Mouse (Mus musculus) liver, adult 2 months (tissue): ENCODE results near the gene Aars. TPM values are rescaled to one million over a fixed set of nuclear protein-coding genes. Genes with fewer than 3 reads are reported as not detected.
"Not testable (repeated sequence)": the region's sequence is repeated elsewhere in the genome, so short reads cannot be mapped to it uniquely, and the experiment has no call there.

ENCODE experiments used
- DNase-seq: peaks from one replicate; pipeline ENCODE4 v3.0.0-alpha.2; 2011; ENCODE audit warnings: low read depth, low spot score; ENCODE audit errors: extremely low read depth
- H3K27ac ChIP-seq: fragments of 200-500 bp; replicated peaks from 2 replicates; pipeline ENCODE4 v1.5.1; 2012; ENCODE audit warnings: low read depth, mild to moderate bottlenecking, control low read depth, inconsistent platforms, low read length; ENCODE audit not compliant: insufficient read depth
- H3K27me3 ChIP-seq: fragments of 200-500 bp; 2 replicates; pipeline ENCODE4 v1.6.1; 2012; ENCODE audit warnings: mild to moderate bottlenecking, moderate library complexity, low read length, inconsistent platforms; ENCODE audit not compliant: control insufficient read depth, insufficient read depth
- H3K36me3 ChIP-seq: fragments of 200-500 bp; 2 replicates; pipeline ENCODE4 v1.6.1; 2012; ENCODE audit warnings: low read length, inconsistent platforms; ENCODE audit not compliant: control insufficient read depth, insufficient read depth
- H3K4me1 ChIP-seq: fragments of 200-500 bp; 2 replicates; pipeline ENCODE4 v1.6.1; 2011; ENCODE audit warnings: low read length; ENCODE audit not compliant: control insufficient read depth, insufficient read depth
- H3K4me3 ChIP-seq: fragments of 200-500 bp; 2 replicates; pipeline ENCODE4 v1.5.1; 2011; ENCODE audit warnings: low read depth, mild to moderate bottlenecking, control low read depth, low read length, moderate library complexity; ENCODE audit not compliant: insufficient read depth
- H3K79me2 ChIP-seq: fragments of 200-500 bp; 2 replicates; pipeline ENCODE4 v1.6.1; 2012; ENCODE audit warnings: inconsistent platforms, mild to moderate bottlenecking, low read length, moderate library complexity; ENCODE audit not compliant: control insufficient read depth, insufficient read depth
- H3K9ac ChIP-seq: fragments of 200-500 bp; 2 replicates; pipeline ENCODE4 v1.6.1; 2012; ENCODE audit warnings: low read depth, mild to moderate bottlenecking, control low read depth, inconsistent platforms, low read length
- CTCF ChIP-seq: fragments of 200-500 bp; IDR thresholded peaks from 2 replicates; pipeline ENCODE4 v1.5.1; 2011; ENCODE audit warnings: low read depth, low read length, control low read depth
- POLR2A ChIP-seq: fragments of 200-500 bp; IDR thresholded peaks from 2 replicates; pipeline ENCODE4 v1.6.1; 2011; ENCODE audit warnings: low read length, control low read depth; ENCODE audit not compliant: insufficient read depth; ENCODE audit errors: extremely low read depth
- WGBS: fragments of 180-500 bp; shearing (Covaris S2); methylation state at CpG from one replicate; pipeline ENCODE4 v1.1.7; 2018; 5-methylcytosine and 5-hydroxymethylcytosine counted together
- polyA plus RNA-seq: library from polyadenylated mRNA; depleted of rRNA; stranded (reverse); fragments of >200 nt; gene quantifications from 2 replicates; pipeline ENCODE4 v1.2.3, GENCODE M21; 2012
- total RNA-seq: library from RNA; depleted of rRNA; stranded (reverse); fragments of >200 nt; gene quantifications from 2 replicates; pipeline ENCODE4 v1.2.3, GENCODE M21; 2014

Gene Aars
- total and polyA plus RNA-seq, 2 experiments: 56.9 to 60.5 TPM

- Histone ChIP-seq H3K27me3 (no peaks in the 10 kb centered on the region), H3K4me1 (peaks cover 5% of the 10 kb centered on the region), H3K27ac (no peak overlapping the region), H3K79me2 (no peaks in the 10 kb centered on the region), H3K36me3 (peaks cover 15% of the 10 kb centered on the region; the same call in 1 of the 2 replicates), H3K4me3 (no peak overlapping the region), H3K9ac (no peak overlapping the region)
- no peak for DNase-seq
- 91% methylated on average over 2 of the region's 2 CpGs for WGBS
- TF ChIP-seq CTCF (no peak), POLR2A (no peak)
Observed at GRCm38 (mm10) chr8:111058946-111059572, 26.1 kb downstream of the Aars start.

- no peaks in the 10 kb centered on the region for H3K79me2 ChIP-seq
- no peak for DNase-seq
- TF ChIP-seq POLR2A: no peak
- TF ChIP-seq CTCF: no peak
- 8% methylated on average over 14 of the region's 14 CpGs for WGBS
- peak overlapping the region; percentile 40; the same call in 1 of the 2 replicates for H3K4me3 ChIP-seq
- H3K4me1 ChIP-seq: peaks cover 5% of the 10 kb centered on the region
- H3K9ac ChIP-seq: no peak overlapping the region
- H3K36me3 ChIP-seq: no peaks in the 10 kb centered on the region
- no peaks in the 10 kb centered on the region for H3K27me3 ChIP-seq
- no peak overlapping the region for H3K27ac ChIP-seq
Observed at GRCm38 (mm10) chr8:111061688-111062071, 28.7 kb downstream of the Aars start.

DNA sequence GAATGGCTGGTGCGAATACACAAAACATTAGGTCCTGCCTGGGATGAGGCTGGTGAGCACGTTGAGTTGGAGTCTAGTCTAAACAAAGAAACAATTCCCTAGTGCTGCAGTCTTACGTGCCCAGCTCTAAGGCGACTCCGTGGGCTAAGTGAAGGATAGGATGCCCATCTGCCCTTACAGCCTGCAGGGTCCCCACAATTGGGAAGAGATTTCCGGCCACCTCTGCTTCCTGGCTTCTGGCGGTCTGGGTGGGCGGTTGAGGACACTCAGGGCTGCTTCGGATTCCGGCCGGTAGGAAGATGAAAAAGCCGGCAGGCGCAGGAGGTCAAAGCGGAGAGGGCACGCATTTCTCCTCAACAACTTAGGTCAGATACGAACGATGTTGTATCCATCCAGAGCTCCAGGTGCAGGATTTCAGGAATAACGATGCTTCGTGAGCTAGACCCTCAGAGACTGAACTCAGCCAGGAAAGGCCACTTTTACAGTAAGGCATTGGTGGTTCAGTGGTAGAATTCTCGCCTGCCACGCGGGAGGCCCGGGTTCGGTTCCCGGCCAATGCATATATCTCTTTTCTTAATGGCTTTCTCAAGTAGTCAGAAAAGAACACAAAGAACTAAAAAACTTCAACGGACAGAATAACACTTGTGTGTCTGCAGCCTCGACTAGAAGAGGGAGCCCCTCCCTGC lies 29.3 kb downstream of the Aars start:
- H3K79me2 ChIP-seq: no peaks in the 10 kb centered on the region
- peaks cover 3% of the 10 kb centered on the region; the same call in 1 of the 2 replicates for H3K4me1 ChIP-seq
- DNase-seq: peak; percentile 46

DNA sequence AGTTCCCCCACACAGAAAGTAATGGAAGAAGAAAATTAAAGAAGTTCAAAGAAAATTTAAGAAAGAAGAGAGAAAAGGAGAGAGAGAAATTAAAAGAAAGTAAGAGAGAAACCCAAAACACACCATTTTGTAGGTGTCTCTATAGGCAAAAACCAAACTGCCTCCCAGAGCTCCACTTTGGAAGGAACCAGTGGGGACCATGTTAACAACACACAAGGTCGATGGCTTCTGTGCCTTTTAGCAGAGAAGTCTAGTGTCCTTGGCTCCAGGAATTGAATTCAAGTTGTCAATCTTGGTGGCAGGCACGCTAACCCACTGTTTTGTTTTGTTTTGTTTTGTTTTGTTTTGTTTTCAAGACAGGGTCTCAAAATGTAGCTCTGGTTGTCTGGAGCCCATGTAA lies 29.9 kb downstream of the Aars start:
- WGBS: 66% methylated on average over 2 of the region's 2 CpGs

More for the DNA sequence above, 29.3 kb downstream of the Aars start:
- WGBS: 6% methylated on average over 27 of the region's 27 CpGs
- no peaks in the 10 kb centered on the region for H3K27me3 ChIP-seq
- TF ChIP-seq CTCF (no peak), POLR2A (no peak)
- no peak overlapping the region for H3K27ac ChIP-seq
- H3K36me3 ChIP-seq: no peaks in the 10 kb centered on the region
- no peak overlapping the region for H3K9ac ChIP-seq
- peak overlapping the region; percentile 40 for H3K4me3 ChIP-seq

GRCm38 (mm10) chr8:111066308-111066707 lies 33.4 kb downstream of the Aars start:
- TF ChIP-seq CTCF: no peak
- no peak for TF ChIP-seq POLR2A
- Histone ChIP-seq H3K27ac (no peak overlapping the region), H3K9ac (no peak overlapping the region), H3K4me1 (0 out of 2 replicates have a peak, but pooled peaks cover 2% of the 10 kb centered on the region), H3K79me2 (no peaks in the 10 kb centered on the region), H3K4me3 (no peak overlapping the region), H3K27me3 (no peaks in the 10 kb centered on the region), H3K36me3 (no peaks in the 10 kb centered on the region)
- WGBS: 66% methylated on average over 4 of the region's 4 CpGs
- DNase-seq: no peak

More for the DNA sequence above, 29.9 kb downstream of the Aars start:
- Histone ChIP-seq H3K9ac (no peak overlapping the region), H3K4me3 (no peak overlapping the region), H3K36me3 (no peaks in the 10 kb centered on the region), H3K4me1 (0 out of 2 replicates have a peak, but pooled peaks cover 2% of the 10 kb centered on the region), H3K79me2 (no peaks in the 10 kb centered on the region), H3K27me3 (no peaks in the 10 kb centered on the region), H3K27ac (no peak overlapping the region)
- no peak for DNase-seq
- TF ChIP-seq CTCF (no peak), POLR2A (no peak)

- H3K4me1 ChIP-seq: no peaks in the 10 kb centered on the region
- no peak overlapping the region for H3K9ac ChIP-seq
- no peaks in the 10 kb centered on the region for H3K27me3 ChIP-seq
- 36% methylated on average over 10 of the region's 10 CpGs for WGBS
- no peak overlapping the region for H3K27ac ChIP-seq
- no peak overlapping the region for H3K4me3 ChIP-seq
- DNase-seq: no peak
- no peaks in the 10 kb centered on the region for H3K79me2 ChIP-seq
- TF ChIP-seq POLR2A: no peak
- TF ChIP-seq CTCF: no peak
- no peaks in the 10 kb centered on the region for H3K36me3 ChIP-seq
Observed at GRCm38 (mm10) chr8:111067439-111067838, 34.5 kb downstream of the Aars start.

DNA sequence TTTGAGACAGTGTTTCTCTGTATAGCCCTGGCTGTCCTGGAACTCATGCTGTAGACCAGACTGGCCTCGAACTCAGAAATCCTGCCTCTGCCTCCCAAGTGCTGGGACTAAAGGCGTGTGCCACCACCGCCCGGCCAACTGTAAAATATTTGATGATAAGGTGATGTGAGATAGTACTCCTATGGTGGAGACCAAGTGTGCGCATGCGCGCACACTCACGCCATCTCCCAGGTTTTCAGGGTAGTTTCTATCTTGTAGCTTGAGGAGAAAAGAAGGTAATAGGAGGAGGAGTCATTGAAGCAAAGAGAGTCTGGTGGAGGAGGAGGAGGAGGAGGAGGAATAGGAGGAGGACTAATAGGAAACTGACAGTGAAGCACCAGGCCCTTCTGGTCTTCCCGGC lies 35.7 kb downstream of the Aars start:
- H3K79me2 ChIP-seq, H3K9ac ChIP-seq, H3K27me3 ChIP-seq, H3K27ac ChIP-seq, H3K4me3 ChIP-seq, H3K4me1 ChIP-seq, H3K36me3 ChIP-seq, DNase-seq: not testable (repeated sequence)
- WGBS: 94% methylated on average over 9 of the region's 9 CpGs
